Mouse (Mus musculus) embryonic fibroblast, embryonic 13.5 days (primary cell): ENCODE measurements around the gene Gsdma.

Experiments used
- CTCF ChIP-seq: IDR thresholded peaks from 2 replicates; pipeline ENCODE4 v1.5.1; 2011; ENCODE audit warnings: mild to moderate bottlenecking, control low read depth, low read length, moderate library complexity, borderline replicate concordance; ENCODE audit not compliant: insufficient read depth
- POLR2A ChIP-seq: IDR thresholded peaks from 2 replicates; pipeline ENCODE4 v1.6.1; 2011; ENCODE audit warnings: low read depth, mild to moderate bottlenecking, control low read depth, low read length, moderate library complexity

DNA sequence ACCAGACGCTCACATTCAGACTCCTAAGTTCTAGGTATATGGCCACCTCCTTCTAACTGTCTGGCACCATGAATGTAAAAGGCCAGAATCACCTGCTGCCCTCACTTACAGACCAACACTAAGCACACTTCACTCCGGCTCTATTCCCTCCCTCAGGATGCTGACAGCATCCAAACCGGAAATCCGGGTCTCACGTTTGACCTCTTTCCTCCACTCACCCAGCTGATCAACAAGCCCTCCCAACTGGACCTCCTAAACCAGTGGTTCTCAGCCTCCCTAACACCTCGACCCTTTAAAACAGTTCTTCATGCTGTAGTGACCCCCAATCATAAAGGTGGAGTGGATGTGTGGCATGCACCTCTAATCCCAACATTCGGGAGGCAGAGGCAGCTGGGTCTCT lies 58.9 kb downstream of the Gsdma start:
- TF ChIP-seq POLR2A = no peak
- TF ChIP-seq CTCF = no peak
